Mouse (Mus musculus) limb, embryonic 11.5 days (tissue): Measurements from ENCODE around the gene Rab4a. TPM values are rescaled to one million over a fixed set of nuclear protein-coding genes. Genes with fewer than 3 reads are reported as not detected.
A peak's percentile ranks its signal among the peaks of the same experiment; 100 is the strongest.

Experiments
- ATAC-seq: fragments of 200-750 bp; cut with Nextera tagmentation; 2 replicates; pipeline ENCODE4 v1.8.0; 2017; ENCODE audit warnings: low read depth; ENCODE audit not compliant: insufficient number of reproducible peaks, low FRiP score, low TSS enrichment
- DNase-seq: peaks from one replicate; pipeline ENCODE4 v3.0.0-alpha.2; 2015; ENCODE audit warnings: low spot score
- H3K27ac ChIP-seq: fragments of 300-500 bp; sonication (generic); replicated peaks from 2 replicates; pipeline ENCODE4 v1.5.1; 2014; ENCODE audit warnings: low read depth, mild to moderate bottlenecking, low read length
- H3K27me3 ChIP-seq: fragments of 300-500 bp; sonication (generic); 2 replicates; pipeline ENCODE4 v1.6.1; 2014; ENCODE audit warnings: mild to moderate bottlenecking, low read length, mixed read lengths; ENCODE audit not compliant: control insufficient read depth, insufficient read depth
- H3K36me3 ChIP-seq: fragments of 300-500 bp; sonication (generic); 2 replicates; pipeline ENCODE4 v1.6.1; 2014; ENCODE audit warnings: mild to moderate bottlenecking, low read length, moderate library complexity, mixed read lengths; ENCODE audit not compliant: control insufficient read depth, insufficient read depth
- H3K4me1 ChIP-seq: fragments of 300-500 bp; sonication (generic); 2 replicates; pipeline ENCODE4 v1.6.1; 2014; ENCODE audit warnings: low read length, mixed read lengths; ENCODE audit not compliant: control insufficient read depth, insufficient read depth
- H3K4me2 ChIP-seq: fragments of 300-500 bp; sonication (generic); 2 replicates; pipeline ENCODE4 v1.6.1; 2014; ENCODE audit warnings: low read depth, mild to moderate bottlenecking, moderate library complexity; ENCODE audit not compliant: severe bottlenecking
- H3K4me3 ChIP-seq: fragments of 300-500 bp; sonication (generic); 2 replicates; pipeline ENCODE4 v1.5.1; 2014; ENCODE audit warnings: low read depth, low read length
- H3K9ac ChIP-seq: fragments of 300-500 bp; sonication (generic); 2 replicates; pipeline ENCODE4 v1.6.1; 2014; ENCODE audit warnings: mild to moderate bottlenecking, low read length
- H3K9me3 ChIP-seq: fragments of 300-500 bp; sonication (generic); 2 replicates; pipeline ENCODE4 v1.6.1; 2016; ENCODE audit warnings: low read length; ENCODE audit not compliant: control insufficient read depth
- WGBS: fragments of 180-500 bp; shearing (Covaris S2); extraction: QIAGEN DNeasy Blood & Tissue Kit; methylation state at CpG from one replicate; pipeline ENCODE4 v1.1.7; 2014; 5-methylcytosine and 5-hydroxymethylcytosine counted together
- polyA plus RNA-seq: library from polyadenylated mRNA; unstranded; fragments of >200 nt; fragmentation: Nextera tagmentation; extraction: Ambion mirVana; gene quantifications from 2 replicates; pipeline ENCODE4 v1.2.1, GENCODE M21; 2014

The Rab4a gene
- polyA plus RNA-seq, 1 experiment from 2014 or later: 54.6 TPM

- Histone ChIP-seq H3K27ac (no peak overlapping the region), H3K4me2 (no peak overlapping the region), H3K9me3 (no peaks in the 10 kb centered on the region), H3K4me1 (peaks cover 10% of the 10 kb centered on the region), H3K9ac (no peak overlapping the region), H3K27me3 (no peaks in the 10 kb centered on the region), H3K4me3 (no peak overlapping the region), H3K36me3 (no peaks in the 10 kb centered on the region)
- ATAC-seq (no peak), DNase-seq (no peak)
- WGBS: 37% methylated on average over 4 of the region's 4 CpGs
Observed at GRCm38 (mm10) chr8:123764671-123765070, 41.1 kb upstream of the Rab4a start.

DNA sequence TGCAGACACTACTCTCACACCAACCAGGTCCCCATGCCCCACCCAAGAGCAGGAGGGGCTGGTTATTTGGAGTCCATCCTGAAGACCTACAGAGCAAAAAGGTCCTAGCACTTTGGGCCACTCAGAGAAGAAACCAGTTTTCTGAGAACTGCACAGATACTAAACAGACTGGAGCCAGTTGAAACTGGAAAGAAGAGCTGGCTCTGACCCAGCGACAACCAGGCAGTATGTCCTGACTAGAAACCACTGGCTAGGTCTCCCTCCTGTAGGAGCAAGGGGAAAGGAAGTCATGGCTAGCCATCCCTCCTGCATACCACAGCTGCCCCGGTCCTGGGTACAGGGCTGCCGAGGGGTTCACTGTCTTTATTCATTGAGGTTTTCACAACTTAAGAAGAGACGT lies 39.3 kb upstream of the Rab4a start:
- peaks cover under 1% of the 10 kb centered on the region for H3K4me1 ChIP-seq
- no peaks in the 10 kb centered on the region for H3K9me3 ChIP-seq
- no peak for ATAC-seq
- no peaks in the 10 kb centered on the region for H3K27me3 ChIP-seq
- H3K9ac ChIP-seq: no peak overlapping the region
- no peak overlapping the region for H3K4me2 ChIP-seq
- no peak overlapping the region for H3K4me3 ChIP-seq
- 78% methylated on average over 4 of the region's 4 CpGs for WGBS
- H3K27ac ChIP-seq: no peak overlapping the region
- DNase-seq: no peak
- H3K36me3 ChIP-seq: no peaks in the 10 kb centered on the region

- no peak overlapping the region for H3K4me2 ChIP-seq
- WGBS: 76% methylated on average over 8 of the region's 8 CpGs
- no peak overlapping the region for H3K4me3 ChIP-seq
- H3K36me3 ChIP-seq: no peaks in the 10 kb centered on the region
- no peak overlapping the region for H3K27ac ChIP-seq
- ATAC-seq: no peak
- DNase-seq: no peak
- H3K9me3 ChIP-seq: no peaks in the 10 kb centered on the region
- no peak overlapping the region for H3K9ac ChIP-seq
- no peaks in the 10 kb centered on the region for H3K4me1 ChIP-seq
- no peaks in the 10 kb centered on the region for H3K27me3 ChIP-seq
Observed at GRCm38 (mm10) chr8:123767874-123768273, 37.9 kb upstream of the Rab4a start.

DNA sequence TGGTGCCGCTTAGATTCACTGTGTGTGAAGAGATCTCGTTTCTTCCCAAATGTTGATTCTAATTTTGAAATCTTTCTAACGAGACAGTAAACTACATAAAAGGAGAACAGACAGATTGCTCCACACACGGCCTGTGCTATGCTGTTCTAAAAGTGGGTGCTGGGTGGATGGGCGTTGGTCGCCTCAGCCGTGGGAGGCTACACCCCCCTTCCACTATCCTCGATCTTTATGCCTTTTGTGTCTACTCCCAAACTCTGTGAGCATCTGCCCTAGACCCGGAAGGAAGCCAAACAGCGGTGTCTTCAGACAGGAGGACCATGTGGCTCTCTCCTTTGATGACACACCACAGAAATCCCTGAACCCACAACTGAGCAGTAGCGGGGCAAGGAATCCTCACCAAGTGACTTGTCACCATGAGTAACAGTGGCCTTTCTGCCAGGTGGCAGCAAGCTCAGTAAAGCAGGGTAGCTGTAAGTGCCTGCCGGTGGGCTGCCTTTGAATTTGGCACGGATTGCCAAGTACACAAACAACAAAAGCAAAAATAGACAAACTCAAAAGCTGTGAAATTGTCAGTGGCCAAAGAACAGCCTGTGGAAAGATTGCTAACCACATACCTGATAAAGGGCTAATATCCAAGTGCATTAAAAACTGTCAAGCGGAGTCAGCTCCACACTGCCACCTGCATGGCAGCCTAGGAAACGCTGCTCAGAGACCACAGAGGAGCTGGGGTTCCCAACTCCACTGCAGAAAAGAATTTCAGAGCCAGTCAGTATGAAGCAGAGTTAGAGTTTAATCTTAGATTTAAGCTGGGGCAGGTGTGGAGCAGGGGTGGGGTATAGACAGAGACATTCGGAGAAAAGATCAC lies 37.1 kb upstream of the Rab4a start:
- 67% methylated on average over 16 of the region's 16 CpGs for WGBS
- Histone ChIP-seq H3K9me3 (no peaks in the 10 kb centered on the region), H3K4me1 (no peaks in the 10 kb centered on the region), H3K27ac (no peak overlapping the region), H3K4me3 (no peak overlapping the region), H3K9ac (no peak overlapping the region), H3K36me3 (no peaks in the 10 kb centered on the region), H3K27me3 (no peaks in the 10 kb centered on the region), H3K4me2 (no peak overlapping the region)
- ATAC-seq (no peak), DNase-seq (peak; percentile 76)

GRCm38 (mm10) chr8:123773468-123773867 lies 32.3 kb upstream of the Rab4a start:
- Histone ChIP-seq H3K27me3 (no peaks in the 10 kb centered on the region), H3K27ac (no peak overlapping the region), H3K36me3 (no peaks in the 10 kb centered on the region), H3K4me3 (no peak overlapping the region), H3K4me1 (no peaks in the 10 kb centered on the region), H3K9me3 (no peaks in the 10 kb centered on the region), H3K4me2 (no peak overlapping the region), H3K9ac (no peak overlapping the region)
- whole genome bisulfite sequencing: 47% methylated on average over 12 of the region's 12 CpGs
- no peak for ATAC-seq
- DNase-seq: no peak

DNA sequence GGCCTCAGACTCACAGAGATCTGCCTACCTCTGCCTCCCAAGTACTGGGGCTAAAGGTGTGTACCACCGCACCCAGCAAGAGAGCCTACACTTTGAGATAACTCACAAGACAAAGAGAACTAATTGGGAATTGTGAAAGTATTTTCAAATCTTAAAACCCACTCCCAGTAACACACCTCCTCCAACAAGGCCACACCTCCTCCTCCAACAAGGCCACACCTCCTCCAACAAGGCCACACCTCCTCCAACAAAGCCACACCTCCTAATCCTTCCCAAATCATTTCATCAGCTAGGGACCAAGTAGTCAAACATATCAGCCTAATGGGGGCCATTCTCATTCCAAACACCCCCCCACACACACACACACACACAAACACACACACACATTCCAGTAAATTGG lies 31.3 kb upstream of the Rab4a start:
- H3K4me2 ChIP-seq: no peak overlapping the region
- no peak for ATAC-seq
- WGBS: 100% methylated on average over 1 of the region's 1 CpGs

GRCm38 (mm10) chr8:123777319-123777718 lies 28.5 kb upstream of the Rab4a start:
- ATAC-seq: no peak
- H3K4me3 ChIP-seq: no peak overlapping the region
- no peaks in the 10 kb centered on the region for H3K9me3 ChIP-seq
- H3K9ac ChIP-seq: no peak overlapping the region
- 67% methylated on average over 7 of the region's 7 CpGs for WGBS
- no peaks in the 10 kb centered on the region for H3K27me3 ChIP-seq
- no peak overlapping the region for H3K4me2 ChIP-seq
- peaks cover 7% of the 10 kb centered on the region; the same call in 1 of the 2 replicates for H3K4me1 ChIP-seq
- no peak overlapping the region for H3K27ac ChIP-seq
- DNase-seq: no peak
- no peaks in the 10 kb centered on the region for H3K36me3 ChIP-seq

More for the DNA sequence above, 31.3 kb upstream of the Rab4a start:
- DNase-seq: no peak
- Histone ChIP-seq H3K27ac (no peak overlapping the region), H3K36me3 (no peaks in the 10 kb centered on the region), H3K27me3 (no peaks in the 10 kb centered on the region), H3K4me1 (no peaks in the 10 kb centered on the region), H3K4me3 (no peak overlapping the region), H3K9ac (no peak overlapping the region), H3K9me3 (no peaks in the 10 kb centered on the region)

- Histone ChIP-seq H3K27ac (no peak overlapping the region), H3K4me1 (peaks cover 7% of the 10 kb centered on the region; the same call in 1 of the 2 replicates), H3K4me2 (no peak overlapping the region), H3K27me3 (no peaks in the 10 kb centered on the region), H3K4me3 (no peak overlapping the region), H3K9ac (no peak overlapping the region), H3K36me3 (no peaks in the 10 kb centered on the region), H3K9me3 (no peaks in the 10 kb centered on the region)
- DNase-seq: no peak
- ATAC-seq: no peak
- 50% methylated on average over 3 of the region's 3 CpGs for WGBS
Observed at GRCm38 (mm10) chr8:123780471-123780870, 25.3 kb upstream of the Rab4a start.
